8 mouse cellular contexts compared by ENCODE assay signal in genomic region chr5:30920621-30921020, GRCm38 (mm10). TPM values are rescaled to one million over a fixed set of nuclear protein-coding genes. Genes with fewer than 3 reads are reported as not detected.
DNase-seq lines count a peak whose midpoint lies in the region; ATAC-seq lines count a peak whose summit lies in the region.

No protein-coding gene starts in this region.

- H3K27me3 ChIP-seq in neural tube, embryonic 11.5 days (ENCODE audit: control insufficient read depth, insufficient read depth, low read length): no peaks in the 10 kb centered on the region
- H3K27me3 ChIP-seq in hindbrain, embryonic 11.5 days (ENCODE audit: control insufficient read depth, insufficient read depth, low read length): no peaks in the 10 kb centered on the region
- no peaks in the 10 kb centered on the region for H3K27me3 ChIP-seq in liver, embryonic 13.5 days

- ATAC-seq in neural tube, embryonic 11.5 days (ENCODE audit: insufficient read depth, low FRiP score, low TSS enrichment): no peak
- peak; percentile 20; the same call in 1 of the 2 replicates for ATAC-seq in hindbrain, embryonic 11.5 days (ENCODE audit: low FRiP score)
- ATAC-seq in liver, embryonic 13.5 days (ENCODE audit: low read depth): no peak
- no peak for ATAC-seq in erythroid progenitor cell, adult 5-6 weeks (replicated peaks; ENCODE audit: low FRiP score, poor library complexity, severe bottlenecking)

- WGBS in neural tube, embryonic 11.5 days: 57% methylated on average over 19 of the region's 19 CpGs
- WGBS in hindbrain, embryonic 11.5 days: 61% methylated on average over 19 of the region's 19 CpGs
- 64% methylated on average over 19 of the region's 19 CpGs for WGBS in liver, embryonic 13.5 days (ENCODE audit: insufficient replicate concordance)

- no peak for DNase-seq in neural tube, embryonic 11.5 days (ENCODE audit: low spot score)
- no peak for DNase-seq in neural tube, embryonic 10.5 days (ENCODE audit: extremely low spot score, low spot score)
- DNase-seq in hindbrain, embryonic 11.5 days (ENCODE audit: low spot score): no peak
- DNase-seq in liver, embryonic 13.5 days: no peak
- no peak for DNase-seq in right cerebral cortex, postnatal 4 days
- no peak for DNase-seq in spleen, postnatal 14 days (ENCODE audit: low spot score in 2 of 2)
- DNase-seq in frontal cortex, postnatal 14 days (ENCODE audit: low spot score in 2 of 2): no peak

- peaks cover 4% of the 10 kb centered on the region; the same call in 1 of the 2 replicates for H3K36me3 ChIP-seq in neural tube, embryonic 11.5 days (ENCODE audit: control insufficient read depth, insufficient read depth, low read length)
- no peaks in the 10 kb centered on the region for H3K36me3 ChIP-seq in hindbrain, embryonic 11.5 days (ENCODE audit: control insufficient read depth, insufficient read depth, low read length)
- peaks cover 52% of the 10 kb centered on the region for H3K36me3 ChIP-seq in liver, embryonic 13.5 days

- no peak overlapping the region for H3K4me3 ChIP-seq in neural tube, embryonic 11.5 days (ENCODE audit: low read depth, low read length)
- H3K4me3 ChIP-seq in hindbrain, embryonic 11.5 days (ENCODE audit: low read depth, low read length): no peak overlapping the region
- H3K4me3 ChIP-seq in liver, embryonic 13.5 days (replicated peaks): peak overlapping the region; percentile 69

- no peak overlapping the region for H3K27ac ChIP-seq in neural tube, embryonic 11.5 days (ENCODE audit: low read depth, low read length)
- no peak overlapping the region for H3K27ac ChIP-seq in hindbrain, embryonic 11.5 days (ENCODE audit: low read depth, low read length)
- peak overlapping the region; percentile 23; the same call in 1 of the 2 replicates for H3K27ac ChIP-seq in liver, embryonic 13.5 days

- peaks cover 8% of the 10 kb centered on the region for H3K4me1 ChIP-seq in neural tube, embryonic 11.5 days (ENCODE audit: control insufficient read depth, insufficient read depth, low read length)
- H3K4me1 ChIP-seq in hindbrain, embryonic 11.5 days (replicated peaks; ENCODE audit: control insufficient read depth, insufficient read depth, low read length): peaks cover 5% of the 10 kb centered on the region
- peaks cover 76% of the 10 kb centered on the region for H3K4me1 ChIP-seq in liver, embryonic 13.5 days (replicated peaks)

- 0 out of 2 replicates have a peak overlapping the region, but pooled peaks have one; percentile 82 for H3K4me2 ChIP-seq in neural tube, embryonic 11.5 days (ENCODE audit: low read depth)
- H3K4me2 ChIP-seq in hindbrain, embryonic 11.5 days (replicated peaks; ENCODE audit: low read depth, low read length): no peak overlapping the region
- peak overlapping the region; percentile 87 for H3K4me2 ChIP-seq in liver, embryonic 13.5 days

- H3K9ac ChIP-seq in neural tube, embryonic 11.5 days (ENCODE audit: low read length): no peak overlapping the region
- H3K9ac ChIP-seq in hindbrain, embryonic 11.5 days (ENCODE audit: low read depth, low read length): no peak overlapping the region
- peak overlapping the region; percentile 56; the same call in 1 of the 2 replicates for H3K9ac ChIP-seq in liver, embryonic 13.5 days

- no peaks in the 10 kb centered on the region for H3K9me3 ChIP-seq in neural tube, embryonic 11.5 days (ENCODE audit: control insufficient read depth, low read length)
- no peaks in the 10 kb centered on the region for H3K9me3 ChIP-seq in hindbrain, embryonic 11.5 days (ENCODE audit: control insufficient read depth, low read length)
- no peaks in the 10 kb centered on the region for H3K9me3 ChIP-seq in liver, embryonic 13.5 days (replicated peaks)

RNA-seq across cellular contexts. Expression of gene Khk, which starts 0.6 kb away (rescaled TPM):
- 7.9 and 9.6 TPM in 2 replicates for polyA plus RNA-seq in neural tube, embryonic 11.5 days (2014; fragmentation: Nextera tagmentation; extraction: Ambion mirVana)
- 4.2 and 7.8 TPM in 2 replicates for polyA plus RNA-seq in hindbrain, embryonic 11.5 days (2014; fragmentation: Nextera tagmentation; extraction: Ambion mirVana)
- 33.9 and 37.6 TPM in 2 replicates for polyA plus RNA-seq in liver, embryonic 13.5 days (2015; fragmentation: Nextera tagmentation; extraction: Ambion mirVana)
- total RNA-seq in erythroid progenitor cell, adult 5-6 weeks (2015; ENCODE audit: low replicate concordance): 2.5 and 10.8 TPM in 2 replicates
- total RNA-seq in erythroid progenitor cell, adult 5-6 weeks (2017; ENCODE audit: low replicate concordance): 4.4 and 8.9 TPM in 2 replicates

RNA-seq across cellular contexts. Expression of gene Emilin1, which starts 7.4 kb away (rescaled TPM):
- polyA plus RNA-seq in neural tube, embryonic 11.5 days (2014; fragmentation: Nextera tagmentation; extraction: Ambion mirVana): 59.7 and 69.8 TPM in 2 replicates
- 46.0 and 48.5 TPM in 2 replicates for polyA plus RNA-seq in hindbrain, embryonic 11.5 days (2014; fragmentation: Nextera tagmentation; extraction: Ambion mirVana)
- 41.6 and 42.7 TPM in 2 replicates for polyA plus RNA-seq in liver, embryonic 13.5 days (2015; fragmentation: Nextera tagmentation; extraction: Ambion mirVana)
- total RNA-seq in erythroid progenitor cell, adult 5-6 weeks (2015; ENCODE audit: low replicate concordance): 9.6 and 11.5 TPM in 2 replicates
- 5.6 and 11.6 TPM in 2 replicates for total RNA-seq in erythroid progenitor cell, adult 5-6 weeks (2017; ENCODE audit: low replicate concordance)

RNA-seq across cellular contexts. Expression of gene Ost4, which starts 13.0 kb away (rescaled TPM):
- polyA plus RNA-seq in neural tube, embryonic 11.5 days (2014; fragmentation: Nextera tagmentation; extraction: Ambion mirVana): 354 and 368 TPM in 2 replicates
- 335 and 338 TPM in 2 replicates for polyA plus RNA-seq in hindbrain, embryonic 11.5 days (2014; fragmentation: Nextera tagmentation; extraction: Ambion mirVana)
- polyA plus RNA-seq in liver, embryonic 13.5 days (2015; fragmentation: Nextera tagmentation; extraction: Ambion mirVana): 342 and 377 TPM in 2 replicates
- 256 and 260 TPM in 2 replicates for total RNA-seq in erythroid progenitor cell, adult 5-6 weeks (2015; ENCODE audit: low replicate concordance)
- total RNA-seq in erythroid progenitor cell, adult 5-6 weeks (2017; ENCODE audit: low replicate concordance): 78.4 and 188 TPM in 2 replicates

RNA-seq across cellular contexts. Expression of gene Cgref1, which starts 24.8 kb away (rescaled TPM):
- 8.6 and 9.1 TPM in 2 replicates for polyA plus RNA-seq in neural tube, embryonic 11.5 days (2014; fragmentation: Nextera tagmentation; extraction: Ambion mirVana)
- 6.9 and 7.6 TPM in 2 replicates for polyA plus RNA-seq in hindbrain, embryonic 11.5 days (2014; fragmentation: Nextera tagmentation; extraction: Ambion mirVana)
- 5.4 and 5.6 TPM in 2 replicates for polyA plus RNA-seq in liver, embryonic 13.5 days (2015; fragmentation: Nextera tagmentation; extraction: Ambion mirVana)
- not detected in 2 replicates for total RNA-seq in erythroid progenitor cell, adult 5-6 weeks (2015; ENCODE audit: low replicate concordance)
- total RNA-seq in erythroid progenitor cell, adult 5-6 weeks (2017; ENCODE audit: low replicate concordance): not detected in 2 replicates

RNA-seq across cellular contexts. Expression of gene Agbl5, which starts 32.1 kb away (rescaled TPM):
- 23.2 and 25.3 TPM in 2 replicates for polyA plus RNA-seq in neural tube, embryonic 11.5 days (2014; fragmentation: Nextera tagmentation; extraction: Ambion mirVana)
- 21.5 and 24.0 TPM in 2 replicates for polyA plus RNA-seq in hindbrain, embryonic 11.5 days (2014; fragmentation: Nextera tagmentation; extraction: Ambion mirVana)
- polyA plus RNA-seq in liver, embryonic 13.5 days (2015; fragmentation: Nextera tagmentation; extraction: Ambion mirVana): 4.3 and 5.3 TPM in 2 replicates
- 3.4 and 3.6 TPM in 2 replicates for total RNA-seq in erythroid progenitor cell, adult 5-6 weeks (2015; ENCODE audit: low replicate concordance)
- total RNA-seq in erythroid progenitor cell, adult 5-6 weeks (2017; ENCODE audit: low replicate concordance): 1.1 and 7.1 TPM in 2 replicates
